19 mouse cellular contexts compared by ENCODE assay signal in the genomic region with DNA sequence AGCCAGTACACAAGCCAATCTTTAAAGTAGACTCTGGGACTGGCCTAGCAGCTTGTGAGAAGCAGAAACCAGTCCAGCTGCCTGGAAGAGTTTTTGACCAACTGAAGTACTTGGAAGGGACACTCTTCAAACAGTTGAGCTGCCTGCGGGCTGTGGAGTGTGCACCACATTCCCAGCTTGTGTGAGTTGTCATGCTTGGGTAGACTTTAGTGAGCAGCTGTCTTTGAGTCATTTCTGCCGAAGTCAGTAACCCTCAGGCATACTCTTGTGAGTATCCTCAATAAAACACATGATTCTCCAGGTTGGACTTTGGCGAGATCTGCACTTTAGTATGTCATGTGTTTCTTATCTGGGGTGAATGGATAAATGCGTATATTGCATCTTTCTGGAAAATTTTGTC. TPM values are rescaled to one million over a fixed set of nuclear protein-coding genes. Genes with fewer than 3 reads are reported as not detected.
DNase-seq lines count a peak whose midpoint lies in the region; ATAC-seq and TF ChIP-seq lines count a peak whose summit lies in the region.
"Had no signal": no experiment of that assay in that cellular context is flagged by ENCODE, and none has a peak within 500 bp of the region (broad histone marks: within the 10 kb centered on the region; RNA-seq: fewer than 3 reads in every experiment).

No protein-coding gene starts in this region.

- no peak for TF ChIP-seq POLR2A in kidney, adult 2 months (IDR thresholded peaks at IDR 0.05; ENCODE audit: low read depth, low read length)

- no peaks in the 10 kb centered on the region for H3K79me3 ChIP-seq in C2C12 (ENCODE audit: low read depth)

- peak; percentile 17 for DNase-seq in kidney, adult 2 months
- DNase-seq in kidney, postnatal 4 days: no peak
- DNase-seq in lung, postnatal 0 days (ENCODE audit: low spot score): peak; percentile 45
- DNase-seq in lung, postnatal 4 days: no peak
- no peak for DNase-seq in embryo, embryonic 9.5 days (ENCODE audit: extremely low spot score)
- DNase-seq: adrenal gland, postnatal 14 days; cerebellum, adult 11-12 months; cerebellum, adult 9-11 months; cerebellum, postnatal 36 days; gastrocnemius, adult 2 months; gastrocnemius, postnatal 25 days had no signal

- H3K27me3 ChIP-seq in kidney, adult 2 months (replicated peaks; ENCODE audit: control insufficient read depth, insufficient read depth, low read length): no peaks in the 10 kb centered on the region
- H3K27me3 ChIP-seq in lung, postnatal 0 days (replicated peaks; ENCODE audit: insufficient read depth, low read length): no peaks in the 10 kb centered on the region
- no peaks in the 10 kb centered on the region for H3K27me3 ChIP-seq in C2C12 (ENCODE audit: control insufficient read depth, insufficient read depth, insufficient read length)
- H3K27me3 ChIP-seq: forebrain, embryonic 13.5 days; heart, embryonic 12.5 days had no signal

- no peaks in the 10 kb centered on the region for H3K79me2 ChIP-seq in C2C12 (ENCODE audit: control insufficient read depth, insufficient read depth)

- no peak overlapping the region for H3K9ac ChIP-seq in lung, postnatal 0 days (replicated peaks; ENCODE audit: low read depth)
- H3K9ac ChIP-seq: forebrain, embryonic 13.5 days; heart, embryonic 12.5 days; hindbrain, embryonic 14.5 days had no signal

- H3K4me2 ChIP-seq in lung, postnatal 0 days (replicated peaks; ENCODE audit: low read depth, low read length): no peak overlapping the region
- H3K4me2 ChIP-seq: forebrain, embryonic 13.5 days; heart, embryonic 12.5 days; hindbrain, embryonic 14.5 days had no signal

- no peaks in the 10 kb centered on the region for H3K9me3 ChIP-seq in lung, postnatal 0 days (ENCODE audit: low read length)
- H3K9me3 ChIP-seq: embryonic facial prominence, embryonic 10.5 days; forebrain, embryonic 13.5 days; heart, embryonic 12.5 days; hindbrain, embryonic 10.5 days had no signal

- H3K4me3 ChIP-seq in kidney, adult 2 months (ENCODE audit: insufficient read depth, low read depth, low read length): no peak overlapping the region
- no peak overlapping the region for H3K4me3 ChIP-seq in lung, postnatal 0 days (ENCODE audit: low read depth, low read length)
- no peak overlapping the region for H3K4me3 ChIP-seq in C2C12 (ENCODE audit: insufficient read depth, poor library complexity, severe bottlenecking)
- H3K4me3 ChIP-seq: embryonic facial prominence, embryonic 10.5 days; forebrain, embryonic 13.5 days; gastrocnemius, adult 2 months; heart, embryonic 12.5 days; hindbrain, embryonic 10.5 days had no signal

- no peaks in the 10 kb centered on the region; the same call in 1 of the 2 replicates for H3K4me1 ChIP-seq in kidney, adult 2 months (ENCODE audit: control insufficient read depth, insufficient read depth, low read length)
- no peaks in the 10 kb centered on the region for H3K4me1 ChIP-seq in lung, postnatal 0 days (ENCODE audit: insufficient read depth, low read depth, low read length)
- H3K4me1 ChIP-seq: embryonic facial prominence, embryonic 10.5 days; forebrain, embryonic 13.5 days; hindbrain, embryonic 10.5 days had no signal

- ATAC-seq in lung, postnatal 0 days: peak; percentile 38; the same call in 1 of the 2 replicates
- 0 out of 2 replicates have a peak, but pooled peaks have one; percentile 41 for ATAC-seq in megakaryocyte-erythroid progenitor cell, adult 5-6 weeks (replicated peaks; ENCODE audit: low FRiP score, low TSS enrichment, poor library complexity, severe bottlenecking)
- no peak for ATAC-seq in activated CD4-positive, CD25-positive, alpha-beta regulatory T cell, adult 4 months
- ATAC-seq: forebrain, embryonic 13.5 days had no signal

- H3K27ac ChIP-seq in kidney, adult 2 months (ENCODE audit: insufficient read depth, low read depth, low read length): no peak overlapping the region
- no peak overlapping the region for H3K27ac ChIP-seq in lung, postnatal 0 days (ENCODE audit: low read length)
- H3K27ac ChIP-seq: embryonic facial prominence, embryonic 10.5 days; forebrain, embryonic 13.5 days; gastrocnemius, adult 2 months; hindbrain, embryonic 10.5 days; hindbrain, embryonic 14.5 days had no signal

- no peak overlapping the region for H3ac ChIP-seq in C2C12 (ENCODE audit: control insufficient read depth, insufficient read length, low read depth)

- WGBS in kidney, adult 2 months: 70% methylated on average over 4 of the region's 4 CpGs
- 81% methylated on average over 4 of the region's 4 CpGs for WGBS in lung, postnatal 0 days

- no peak for TF ChIP-seq CTCF in kidney, adult 2 months (conservative IDR thresholded peaks at IDR 0.05; ENCODE audit: insufficient read depth, insufficient read length, low read depth, low read length)
- TF ChIP-seq CTCF in lung, postnatal 0 days (IDR thresholded peaks at IDR 0.05): no peak
- no peak for TF ChIP-seq CTCF in C2C12 (IDR thresholded peaks at IDR 0.05; ENCODE audit: control insufficient read depth, insufficient read depth, insufficient read length)

- no peak for TF ChIP-seq EP300 in lung, postnatal 0 days (IDR thresholded peaks at IDR 0.05)

- H3K36me3 ChIP-seq in kidney, adult 2 months (ENCODE audit: control insufficient read depth, insufficient read depth, low read length): no peaks in the 10 kb centered on the region
- H3K36me3 ChIP-seq in lung, postnatal 0 days (ENCODE audit: insufficient read depth, low read length): no peaks in the 10 kb centered on the region
- H3K36me3 ChIP-seq in C2C12 (ENCODE audit: control insufficient read depth, insufficient read depth): no peaks in the 10 kb centered on the region
- H3K36me3 ChIP-seq: embryonic facial prominence, embryonic 10.5 days; heart, embryonic 12.5 days; hindbrain, embryonic 10.5 days had no signal

TF ChIP-seq in C2C12, 6 proteins besides CTCF, POLR2A, EP300 and RAD21:
- TF ChIP-seq MYOG (IDR thresholded peaks at IDR 0.05; ENCODE audit: control insufficient read depth, extremely low read depth, insufficient read length): no peak
- TF ChIP-seq MYOD1 (IDR thresholded peaks at IDR 0.05; ENCODE audit: control insufficient read depth, insufficient read length, low read depth): peak; percentile 61

RNA-seq across cellular contexts. Expression of a gene that starts 29.0 kb away (rescaled TPM):
- polyA plus RNA-seq in kidney, adult 2 months (2012; rRNA removed): 7.7 and 10.4 TPM in 2 replicates
- polyA plus RNA-seq in lung, postnatal 0 days (2015; fragmentation: Nextera tagmentation; extraction: Ambion mirVana): 38.9 and 42.4 TPM in 2 replicates
- 27.6 TPM for polyA plus RNA-seq in C2C12 (2012; fragmentation: generic; extraction: Trizol)
- 61.6 and 63.5 TPM in 2 replicates for total RNA-seq in megakaryocyte-erythroid progenitor cell, adult 5-6 weeks (2014; fragmentation: Nextera tagmentation)
- 89.4 and 101 TPM in 2 replicates for total RNA-seq in megakaryocyte-erythroid progenitor cell, adult 5-6 weeks (2017)
- polyA plus RNA-seq in activated CD4-positive, CD25-positive, alpha-beta regulatory T cell, adult 4 months (2017; shearing (Covaris generic)): 1 to 10 TPM; 1.0 to 1.2 TPM

Comparison
In these comparisons a context has a peak if more than half of its experiments do, and no peak if none do; other contexts are left out.
1. DNase-seq: peak in kidney, adult 2 months (single experiment) and lung, postnatal 0 days (single experiment); none in kidney, postnatal 4 days (0 of 2), lung, postnatal 4 days (0 of 2) and embryo, embryonic 9.5 days (single experiment).